Mouse (Mus musculus) megakaryocyte, embryonic 14.5 days (primary cell): ENCODE results near the gene Stx2. TPM values are rescaled to one million over a fixed set of nuclear protein-coding genes. Genes with fewer than 3 reads are reported as not detected.
A peak's percentile ranks its signal among the peaks of the same experiment; 100 is the strongest.
"Not testable (repeated sequence)": the region's sequence is repeated elsewhere in the genome, so short reads cannot be mapped to it uniquely, and the experiment has no call there.

Experiments
- H3K27me3 ChIP-seq: replicated peaks from 2 replicates; pipeline ENCODE3; 2012; ENCODE audit warnings: inconsistent platforms
- H3K36me3 ChIP-seq: replicated peaks from 2 replicates; pipeline ENCODE3; 2012; ENCODE audit warnings: low read length, inconsistent platforms, mixed read lengths
- H3K4me1 ChIP-seq: 2 replicates; pipeline ENCODE4 v1.6.1; 2012; ENCODE audit warnings: inconsistent platforms
- H3K4me3 ChIP-seq: replicated peaks from 2 replicates; pipeline ENCODE3; 2012; ENCODE audit warnings: moderate library complexity, mild to moderate bottlenecking, inconsistent platforms
- H3K9me3 ChIP-seq: 2 replicates; pipeline ENCODE4 v1.6.1; 2012; ENCODE audit warnings: inconsistent platforms
- FLI1 ChIP-seq: IDR thresholded peaks from 2 replicates; pipeline ENCODE4 v1.6.1; 2012; ENCODE audit warnings: low read length, inconsistent platforms, mixed read lengths
- GATA1 ChIP-seq: IDR thresholded peaks from 3 replicates; pipeline ENCODE4 v1.6.1; 2012; ENCODE audit warnings: mixed read lengths, low read length, inconsistent platforms, borderline replicate concordance
- polyA plus RNA-seq: library from polyadenylated mRNA; stranded (reverse); fragments of >175 nt; gene quantifications from 2 replicates; pipeline ENCODE4 v1.2.3, GENCODE M21; 2012; ENCODE audit warnings: low replicate concordance; ENCODE audit not compliant: insufficient read depth

Gene Stx2
- polyA plus RNA-seq, 1 experiment = 12.8 TPM

- H3K4me3 ChIP-seq = no peak overlapping the region
- peaks cover 24% of the 10 kb centered on the region for H3K9me3 ChIP-seq
- H3K27me3 ChIP-seq = no peaks in the 10 kb centered on the region
- H3K4me1 ChIP-seq = peaks cover 15% of the 10 kb centered on the region; the same call in 1 of the 2 replicates
- TF ChIP-seq FLI1 (no peak), GATA1 (no peak)
- H3K36me3 ChIP-seq = peaks cover 85% of the 10 kb centered on the region
Observed at GRCm38 (mm10) chr5:128987141-128987954, 21.0 kb downstream of the Stx2 start.

DNA sequence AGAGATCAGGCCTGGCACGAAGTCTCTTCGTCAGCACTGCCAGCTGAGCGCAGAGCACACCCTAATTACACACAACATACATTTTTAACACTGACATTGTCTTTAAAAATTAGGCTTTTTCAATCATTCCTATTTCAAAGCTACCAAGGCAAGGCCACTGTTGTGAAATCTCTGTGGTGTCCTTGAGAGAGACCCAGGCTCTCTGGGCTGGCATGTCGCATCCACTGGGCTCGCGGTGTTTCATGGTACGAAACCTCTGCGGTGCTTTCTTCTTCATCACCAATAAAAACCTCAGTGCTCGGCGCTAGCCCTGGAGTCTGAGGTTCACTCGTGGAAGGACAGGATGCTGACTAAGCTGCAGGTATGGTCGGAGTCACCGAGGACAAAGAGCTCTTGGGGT is 22.4 kb downstream of the Stx2 start:
- Histone ChIP-seq H3K4me3 (no peak overlapping the region), H3K9me3 (peaks cover 24% of the 10 kb centered on the region), H3K27me3 (no peaks in the 10 kb centered on the region), H3K36me3 (peaks cover 71% of the 10 kb centered on the region), H3K4me1 (peaks cover 18% of the 10 kb centered on the region; the same call in 1 of the 2 replicates)
- TF ChIP-seq FLI1 = no peak
- no peak for TF ChIP-seq GATA1

DNA sequence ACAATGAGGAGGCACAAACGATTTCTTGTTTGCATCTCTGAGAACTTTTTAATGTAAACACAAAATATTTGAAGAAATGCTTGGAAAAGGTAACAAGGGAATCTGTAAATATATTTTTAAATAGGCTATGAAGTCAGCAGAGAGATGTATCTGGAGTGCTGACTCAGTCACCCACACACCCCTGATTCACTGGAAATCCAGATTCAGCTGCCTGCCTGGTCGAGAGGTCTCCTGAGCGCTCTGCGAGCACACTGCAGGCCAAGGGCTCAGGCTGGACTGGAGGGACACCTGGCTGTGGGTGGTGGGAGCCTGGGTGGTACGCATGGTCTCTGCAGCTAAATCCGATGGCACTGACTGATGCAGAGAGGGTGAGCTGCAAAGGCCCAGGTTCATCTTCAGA is 23.8 kb downstream of the Stx2 start:
- H3K9me3 ChIP-seq = peaks cover 33% of the 10 kb centered on the region
- no peak overlapping the region for H3K4me3 ChIP-seq
- no peaks in the 10 kb centered on the region for H3K27me3 ChIP-seq
- TF ChIP-seq FLI1 (no peak), GATA1 (no peak)
- peaks cover 58% of the 10 kb centered on the region for H3K36me3 ChIP-seq
- peaks cover 25% of the 10 kb centered on the region for H3K4me1 ChIP-seq

DNA sequence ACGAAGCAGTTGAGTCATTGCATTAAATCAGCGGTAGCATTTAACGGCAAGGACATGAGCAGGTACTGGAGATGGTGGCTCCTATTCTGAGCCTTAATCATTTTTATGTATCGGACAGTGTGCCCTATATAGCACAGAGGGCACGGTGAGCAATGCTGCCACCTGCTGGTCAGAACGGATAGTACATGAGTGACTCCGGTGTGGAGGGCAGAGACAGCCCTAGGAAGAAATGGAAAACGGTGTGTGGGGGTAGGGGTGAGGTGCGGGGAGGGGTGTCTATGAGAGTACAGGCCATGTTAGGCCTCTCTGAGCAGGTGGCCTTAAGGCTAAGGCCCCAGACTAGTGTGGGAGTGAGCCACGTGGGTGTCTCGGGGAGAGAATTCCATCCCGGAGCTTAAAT is 26.8 kb downstream of the Stx2 start:
- TF ChIP-seq GATA1 (no peak), FLI1 (no peak)
- H3K4me3 ChIP-seq = no peak overlapping the region
- H3K36me3 ChIP-seq = peaks cover 28% of the 10 kb centered on the region
- H3K4me1 ChIP-seq = peaks cover 25% of the 10 kb centered on the region
- peaks cover 39% of the 10 kb centered on the region for H3K9me3 ChIP-seq
- H3K27me3 ChIP-seq = no peaks in the 10 kb centered on the region

DNA sequence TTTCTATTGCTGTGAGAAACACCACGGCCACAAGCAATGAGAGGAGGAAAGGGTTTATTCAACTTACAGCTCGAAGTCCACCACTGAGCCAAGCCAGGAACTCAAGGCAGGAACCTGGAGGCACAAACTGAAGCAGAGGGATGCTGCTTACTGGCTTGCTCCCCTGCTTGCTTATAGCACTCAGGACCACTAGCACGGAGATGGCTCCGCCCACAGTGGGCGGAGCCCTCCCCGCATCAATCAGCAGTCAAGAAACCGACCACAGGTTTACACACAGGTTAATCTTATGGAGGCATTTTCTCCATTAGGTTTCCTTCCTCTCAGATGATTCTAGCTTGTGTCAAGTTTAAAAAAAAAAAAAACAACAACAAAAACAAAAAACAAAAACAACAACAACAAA is 27.5 kb downstream of the Stx2 start:
- Histone ChIP-seq H3K27me3 (no peaks in the 10 kb centered on the region), H3K4me3 (no peak overlapping the region), H3K9me3 (peaks cover 34% of the 10 kb centered on the region), H3K36me3 (peaks cover 21% of the 10 kb centered on the region), H3K4me1 (peaks cover 28% of the 10 kb centered on the region)
- TF ChIP-seq GATA1 (no peak), FLI1 (no peak)

GRCm38 (mm10) chr5:128978957-128979356 is 29.4 kb downstream of the Stx2 start:
- TF ChIP-seq GATA1 (no peak), FLI1 (no peak)
- Histone ChIP-seq H3K9me3 (peaks cover 17% of the 10 kb centered on the region), H3K27me3 (no peaks in the 10 kb centered on the region), H3K36me3 (peaks cover 2% of the 10 kb centered on the region), H3K4me1 (peaks cover 21% of the 10 kb centered on the region), H3K4me3 (no peak overlapping the region)

GRCm38 (mm10) chr5:128977466-128977865 is 30.9 kb downstream of the Stx2 start:
- not testable (repeated sequence) for H3K27me3 ChIP-seq, H3K36me3 ChIP-seq, H3K4me3 ChIP-seq
- Histone ChIP-seq H3K9me3 (peaks cover 19% of the 10 kb centered on the region), H3K4me1 (peaks cover 13% of the 10 kb centered on the region)

- H3K4me1 ChIP-seq = peaks cover 9% of the 10 kb centered on the region
- no peak overlapping the region for H3K4me3 ChIP-seq
- no peaks in the 10 kb centered on the region for H3K36me3 ChIP-seq
- H3K9me3 ChIP-seq = peaks cover 19% of the 10 kb centered on the region
- TF ChIP-seq FLI1 (no peak), GATA1 (no peak)
- H3K27me3 ChIP-seq = peaks cover 3% of the 10 kb centered on the region
Observed at GRCm38 (mm10) chr5:128976266-128976665, 32.1 kb downstream of the Stx2 start.

DNA sequence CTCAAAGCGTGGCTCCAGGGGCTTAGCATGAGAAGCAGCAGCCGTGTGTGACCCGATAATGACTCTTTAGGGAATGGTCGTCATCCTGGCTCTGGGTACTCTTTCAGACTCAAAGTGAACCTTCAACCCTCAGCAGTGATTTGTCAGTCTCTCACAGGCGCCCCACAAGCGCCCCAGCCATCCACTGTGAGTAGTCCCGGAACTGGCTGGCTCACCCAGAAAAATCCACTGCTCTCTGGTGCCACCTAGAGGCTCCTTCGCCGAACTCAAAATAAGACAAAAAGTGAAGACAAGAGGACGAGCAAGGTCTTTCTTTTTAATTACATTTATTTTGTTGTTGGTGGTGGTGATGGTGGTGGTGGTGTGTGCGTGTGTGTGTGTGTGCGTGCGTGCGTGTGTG is 37.1 kb downstream of the Stx2 start:
- Histone ChIP-seq H3K27me3 (peaks cover 3% of the 10 kb centered on the region), H3K36me3 (no peaks in the 10 kb centered on the region), H3K4me1 (peaks cover under 1% of the 10 kb centered on the region; the same call in 1 of the 2 replicates), H3K9me3 (peaks cover 16% of the 10 kb centered on the region), H3K4me3 (peak overlapping the region; percentile 73)
- TF ChIP-seq FLI1 = no peak
- TF ChIP-seq GATA1 = no peak

GRCm38 (mm10) chr5:128970878-128971277 is 37.5 kb downstream of the Stx2 start:
- Histone ChIP-seq H3K36me3 (no peaks in the 10 kb centered on the region), H3K4me3 (no peak overlapping the region), H3K4me1 (no peaks in the 10 kb centered on the region; the same call in 1 of the 2 replicates), H3K27me3 (peaks cover 3% of the 10 kb centered on the region), H3K9me3 (peaks cover 16% of the 10 kb centered on the region)
- TF ChIP-seq FLI1 (no peak), GATA1 (no peak)

DNA sequence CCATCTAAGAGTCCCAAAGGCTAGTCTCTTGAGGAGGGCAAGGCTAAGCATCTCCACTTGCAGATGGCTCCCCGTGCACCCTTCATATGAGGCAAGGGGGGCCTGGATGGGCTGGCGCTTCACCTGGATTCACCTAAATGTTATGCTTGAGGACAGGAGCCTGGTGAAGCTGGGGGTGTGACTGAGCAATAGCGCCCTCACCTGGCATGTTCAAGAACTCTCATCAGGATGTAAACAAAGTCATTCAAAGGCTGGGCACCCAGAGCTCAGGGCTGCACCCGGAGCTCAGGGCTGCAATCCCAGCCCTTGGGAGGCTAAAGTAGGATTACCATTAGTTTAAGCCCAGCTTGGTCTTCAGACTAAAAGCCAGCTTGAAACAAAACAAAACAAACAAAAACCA is 44.0 kb downstream of the Stx2 start:
- Histone ChIP-seq H3K4me1 (no peaks in the 10 kb centered on the region), H3K27me3 (no peaks in the 10 kb centered on the region), H3K36me3 (no peaks in the 10 kb centered on the region), H3K9me3 (peaks cover 27% of the 10 kb centered on the region), H3K4me3 (no peak overlapping the region)
- no peak for TF ChIP-seq FLI1
- no peak for TF ChIP-seq GATA1
